Mouse (Mus musculus) brown adipose tissue, adult 24 weeks (tissue): Measurements from ENCODE around the gene Gm7954. TPM values are rescaled to one million over a fixed set of nuclear protein-coding genes. Genes with fewer than 3 reads are reported as not detected.
"Not testable (repeated sequence)": the region's sequence is repeated elsewhere in the genome, so short reads cannot be mapped to it uniquely, and the experiment has no call there.

Source experiments
- H3K27ac ChIP-seq: fragments of 200-500 bp; replicated peaks from 2 replicates; pipeline ENCODE4 v1.5.1; 2012; ENCODE audit warnings: low read depth, mild to moderate bottlenecking, low read length
- H3K4me1 ChIP-seq: fragments of 200-500 bp; 2 replicates; pipeline ENCODE4 v1.6.1; 2012; ENCODE audit warnings: low read length, mixed read lengths; ENCODE audit not compliant: control insufficient read depth, insufficient read depth, insufficient read length
- H3K4me3 ChIP-seq: fragments of 200-500 bp; 2 replicates; pipeline ENCODE4 v1.5.1; 2012; ENCODE audit warnings: low read depth, mild to moderate bottlenecking, low read length, moderate library complexity; ENCODE audit not compliant: insufficient read depth
- polyA plus RNA-seq: library from polyadenylated mRNA; stranded (reverse); fragments of >200 nt; gene quantifications from 2 replicates; pipeline ENCODE4 v1.2.4, GENCODE M21; 2012; ENCODE audit not compliant: missing spikeins, insufficient read depth, insufficient read length

The Gm7954 gene
- not detected in 2 replicates for polyA plus RNA-seq

DNA sequence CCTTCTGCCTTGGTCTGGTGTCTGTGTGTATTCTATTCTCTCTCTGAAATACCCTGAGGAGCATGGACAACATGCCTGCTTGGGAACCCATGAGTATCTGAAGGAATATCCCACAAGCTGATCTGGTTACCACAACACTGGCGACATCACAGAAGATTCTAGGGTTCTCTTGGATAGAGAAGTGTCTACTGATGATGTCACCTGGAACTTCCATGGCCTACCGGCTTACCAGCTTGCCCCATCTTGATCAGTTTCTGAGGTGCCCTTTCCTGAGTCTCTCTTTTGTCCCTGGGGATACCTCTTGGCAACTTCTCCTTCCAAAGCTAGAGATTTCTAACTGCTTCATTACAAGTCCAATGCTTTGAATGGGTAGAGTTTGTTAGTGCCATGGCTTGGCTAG is at the start of gene Gm7954:
Gm7954 (minus strand) TSS at position 101 of the 400 bp plus-strand sequence.
- not testable (repeated sequence) for H3K4me3 ChIP-seq, H3K27ac ChIP-seq, H3K4me1 ChIP-seq

DNA sequence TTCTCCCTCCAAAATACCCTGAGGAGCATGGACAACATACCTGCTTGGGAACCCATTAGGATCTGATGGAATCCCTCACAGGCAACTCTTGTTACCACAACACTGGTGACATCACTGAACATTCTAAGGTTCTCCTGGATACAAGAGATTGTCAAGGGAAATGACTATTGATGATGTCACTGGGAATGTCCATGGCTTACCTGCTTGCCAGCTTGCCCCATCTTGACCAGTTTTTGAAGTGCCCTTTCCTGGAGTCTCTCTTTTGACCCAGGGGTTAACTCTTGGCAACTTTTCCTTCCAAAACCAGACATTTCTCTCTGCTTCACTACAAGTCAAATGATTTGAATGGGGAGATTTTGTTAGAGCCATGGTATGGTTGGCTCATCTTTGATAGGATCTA is 36.1 kb upstream of the Gm7954 start, which contains the start of gene Gm3486:
Gm3486 (minus strand) TSS at position 101 of the 400 bp plus-strand sequence.
- H3K4me3 ChIP-seq, H3K27ac ChIP-seq, H3K4me1 ChIP-seq: not testable (repeated sequence)

- H3K4me3 ChIP-seq: peak overlapping the region; percentile 46
- not testable (repeated sequence) for H3K27ac ChIP-seq, H3K4me1 ChIP-seq
These were observed 27.8 kb downstream of the Gm7954 start for GRCm38 (mm10) chr14:41425393-41426075.

GRCm38 (mm10) chr14:41424694-41425093 is 28.6 kb downstream of the Gm7954 start:
- not testable (repeated sequence) for H3K27ac ChIP-seq, H3K4me1 ChIP-seq
- peak overlapping the region; percentile 51 for H3K4me3 ChIP-seq

- H3K4me3 ChIP-seq, H3K4me1 ChIP-seq, H3K27ac ChIP-seq: not testable (repeated sequence)
These were observed 45.1 kb downstream of the Gm7954 start, which contains the start of gene Gm6482 for GRCm38 (mm10) chr14:41408181-41408580. Gene Gm6482, minus strand, starts transcription at chr14:41408281.

Other genes starting within 250 kb of the Gm7954 start
- not detected in 2 replicates for gene Gm2832, start 174.7 kb downstream of the Gm7954 start, polyA plus RNA-seq
- gene Gm5798, start 104.9 kb downstream of the Gm7954 start, polyA plus RNA-seq: 1.3 TPM in 1 of 2 replicates, not detected in the other
- not detected in 2 replicates for gene Gm7945, start 67.1 kb downstream of the Gm7954 start, polyA plus RNA-seq
- not detected in 2 replicates for gene Gm6482, start 45.2 kb downstream of the Gm7954 start, polyA plus RNA-seq
- gene Gm3486, start 36.0 kb upstream of the Gm7954 start, polyA plus RNA-seq: not detected in 2 replicates
- gene Gm7970, start 102.1 kb upstream of the Gm7954 start, polyA plus RNA-seq: not detected in 2 replicates
- gene 1700049E17Rik2, start 119.7 kb upstream of the Gm7954 start, polyA plus RNA-seq: not detected in 2 replicates
- gene Gm3072, start 171.1 kb upstream of the Gm7954 start, polyA plus RNA-seq: not detected in 2 replicates
- gene Gm3676, start 193.0 kb upstream of the Gm7954 start, polyA plus RNA-seq: not detected in 2 replicates
- not detected in 2 replicates for gene Gm8068, start 248.4 kb upstream of the Gm7954 start, polyA plus RNA-seq